Mouse (Mus musculus) forebrain, embryonic 14.5 days (tissue): Measurements from ENCODE around the gene Vegfa. TPM values are rescaled to one million over a fixed set of nuclear protein-coding genes. Genes with fewer than 3 reads are reported as not detected.

Experiments used
- ATAC-seq: fragments of 200-750 bp; cut with Nextera tagmentation; 2 replicates; pipeline ENCODE4 v1.8.0; 2017; ENCODE audit warnings: mild to moderate bottlenecking, moderate library complexity
- DNase-seq: peaks from one replicate; pipeline ENCODE4 v3.0.0-alpha.2; 2015; ENCODE audit warnings: low spot score
- H3K27ac ChIP-seq: fragments of 300-500 bp; sonication (generic); 2 replicates; pipeline ENCODE4 v1.5.1; 2014; ENCODE audit warnings: low read depth, mild to moderate bottlenecking, control low read depth, low read length, moderate library complexity
- H3K27me3 ChIP-seq: fragments of 300-500 bp; sonication (generic); replicated peaks from 2 replicates; pipeline ENCODE4 v1.6.1; 2014; ENCODE audit warnings: low read length, control low read depth, mixed read lengths; ENCODE audit not compliant: control insufficient read depth, insufficient read depth
- H3K36me3 ChIP-seq: fragments of 300-500 bp; sonication (generic); 2 replicates; pipeline ENCODE4 v1.6.1; 2014; ENCODE audit warnings: low read length, control low read depth; ENCODE audit not compliant: control insufficient read depth, insufficient read depth
- H3K4me1 ChIP-seq: fragments of 300-500 bp; sonication (generic); 2 replicates; pipeline ENCODE4 v1.6.1; 2014; ENCODE audit warnings: antibody characterized with exemption, low read length, control low read depth; ENCODE audit not compliant: control insufficient read depth, insufficient read depth
- H3K4me2 ChIP-seq: fragments of 300-500 bp; sonication (generic); 2 replicates; pipeline ENCODE4 v1.6.1; 2014; ENCODE audit warnings: mild to moderate bottlenecking, control low read depth, low read length
- H3K4me3 ChIP-seq: fragments of 300-500 bp; sonication (generic); 2 replicates; pipeline ENCODE4 v1.5.1; 2014; ENCODE audit warnings: low read depth, low read length, control low read depth
- H3K9ac ChIP-seq: fragments of 300-500 bp; sonication (generic); 2 replicates; pipeline ENCODE4 v1.6.1; 2014; ENCODE audit warnings: mild to moderate bottlenecking, low read length, control low read depth, moderate library complexity
- H3K9me3 ChIP-seq: fragments of 300-500 bp; sonication (generic); replicated peaks from 2 replicates; pipeline ENCODE4 v1.6.1; 2016; ENCODE audit warnings: low read length, control low read depth, mixed read lengths; ENCODE audit not compliant: control insufficient read depth
- WGBS: fragments of 180-500 bp; shearing (Covaris S2); extraction: QIAGEN DNeasy Blood & Tissue Kit; methylation state at CpG from one replicate; pipeline ENCODE4 v1.1.7; 2014; 5-methylcytosine and 5-hydroxymethylcytosine counted together
- polyA plus RNA-seq: library from polyadenylated mRNA; unstranded; fragments of >200 nt; fragmentation: Nextera tagmentation; extraction: Ambion mirVana; gene quantifications from 2 replicates; pipeline ENCODE4 v1.2.1, GENCODE M21; 2014

Gene Vegfa
- polyA plus RNA-seq, 1 experiment from 2014 or later: 2.3 TPM

GRCm38 (mm10) chr17:45968341-45968740 is 63.8 kb downstream of the Vegfa start:
- DNase-seq (no peak), ATAC-seq (no peak)
- Histone ChIP-seq H3K9ac (no peak overlapping the region), H3K4me1 (no peaks in the 10 kb centered on the region), H3K27ac (no peak overlapping the region), H3K4me3 (no peak overlapping the region), H3K4me2 (no peak overlapping the region), H3K36me3 (no peaks in the 10 kb centered on the region), H3K9me3 (no peaks in the 10 kb centered on the region), H3K27me3 (no peaks in the 10 kb centered on the region)
- WGBS: 89% methylated on average over 11 of the region's 11 CpGs

Other genes with a start within 250 kb of the Vegfa start
- gene Mrps18a, start 78.6 kb upstream of the Vegfa start, polyA plus RNA-seq: 135 and 141 TPM in 2 replicates
- 46.8 and 47.3 TPM in 2 replicates for gene Rsph9, start 111.8 kb upstream of the Vegfa start, polyA plus RNA-seq
- 29.5 and 31.6 TPM in 2 replicates for gene Mad2l1bp, start 121.2 kb upstream of the Vegfa start, polyA plus RNA-seq
- 21.6 and 26.3 TPM in 2 replicates for gene Gtpbp2, start 128.7 kb upstream of the Vegfa start, polyA plus RNA-seq
- gene Polh, start 170.3 kb upstream of the Vegfa start, polyA plus RNA-seq: 4.5 and 6.3 TPM in 2 replicates
- 50.5 and 50.9 TPM in 2 replicates for gene Xpo5, start 170.4 kb upstream of the Vegfa start, polyA plus RNA-seq
- gene Polr1c, start 215.7 kb upstream of the Vegfa start, polyA plus RNA-seq: 90.2 and 106 TPM in 2 replicates
- gene Yipf3, start 215.7 kb upstream of the Vegfa start, polyA plus RNA-seq: 97.5 and 102 TPM in 2 replicates
- 9.8 and 10.6 TPM in 2 replicates for gene Lrrc73, start 221.2 kb upstream of the Vegfa start, polyA plus RNA-seq